Mouse (Mus musculus) forebrain, postnatal 0 days (tissue): ENCODE measurements around the gene Tbc1d16. TPM values are rescaled to one million over a fixed set of nuclear protein-coding genes. Genes with fewer than 3 reads are reported as not detected.

Experiments used
- ATAC-seq: fragments of 200-750 bp; cut with Nextera tagmentation; 2 replicates; pipeline ENCODE4 v1.8.0; 2017; ENCODE audit warnings: mild to moderate bottlenecking, moderate library complexity
- DNase-seq: peaks from one replicate; pipeline ENCODE4 v3.0.0-alpha.2; 2015
- H3K27ac ChIP-seq: fragments of 300-500 bp; sonication (generic); 2 replicates; pipeline ENCODE4 v1.5.1; 2014; ENCODE audit warnings: low read depth, mild to moderate bottlenecking, antibody characterized with exemption, low read length, moderate library complexity, mixed read lengths
- H3K27me3 ChIP-seq: fragments of 300-500 bp; sonication (generic); 2 replicates; pipeline ENCODE4 v1.6.1; 2014; ENCODE audit warnings: mild to moderate bottlenecking, low read length, mixed read lengths; ENCODE audit not compliant: insufficient read depth
- H3K36me3 ChIP-seq: fragments of 300-500 bp; sonication (generic); 2 replicates; pipeline ENCODE4 v1.6.1; 2014; ENCODE audit warnings: mild to moderate bottlenecking, moderate library complexity; ENCODE audit not compliant: insufficient read depth
- H3K4me1 ChIP-seq: fragments of 300-500 bp; sonication (generic); 2 replicates; pipeline ENCODE4 v1.6.1; 2014; ENCODE audit warnings: antibody characterized with exemption; ENCODE audit not compliant: insufficient read depth
- H3K4me2 ChIP-seq: fragments of 300-500 bp; sonication (generic); 2 replicates; pipeline ENCODE4 v1.6.1; 2014; ENCODE audit warnings: low read depth, mild to moderate bottlenecking, moderate library complexity
- H3K4me3 ChIP-seq: fragments of 300-500 bp; sonication (generic); 2 replicates; pipeline ENCODE4 v1.5.1; 2014; ENCODE audit warnings: low read depth, low read length, mixed read lengths
- H3K9ac ChIP-seq: fragments of 300-500 bp; sonication (generic); 2 replicates; pipeline ENCODE4 v1.6.1; 2014; ENCODE audit warnings: mild to moderate bottlenecking
- H3K9me3 ChIP-seq: fragments of 300-500 bp; sonication (generic); 2 replicates; pipeline ENCODE4 v1.6.1; 2016; ENCODE audit warnings: low read length
- CTCF ChIP-seq: sonication (generic); IDR thresholded peaks from 2 replicates; pipeline ENCODE4 v1.5.1; 2016; ENCODE audit warnings: antibody characterized with exemption, control low read depth, low read depth
- WGBS: fragments of 180-500 bp; shearing (Covaris S2); extraction: QIAGEN DNeasy Blood & Tissue Kit; methylation state at CpG from one replicate; pipeline ENCODE4 v1.1.7; 2014; 5-methylcytosine and 5-hydroxymethylcytosine counted together
- polyA plus RNA-seq: library from polyadenylated mRNA; unstranded; fragments of >200 nt; fragmentation: Nextera tagmentation; extraction: Ambion mirVana; gene quantifications from 2 replicates; pipeline ENCODE4 v1.2.1, GENCODE M21; 2015
- total RNA-seq: library from RNA; depleted of rRNA; stranded (reverse); fragments of >200 nt; gene quantifications from 2 replicates; pipeline ENCODE4 v1.2.3, GENCODE M21; 2014

Gene Tbc1d16
- total and polyA plus RNA-seq, 2 experiments from 2014 or later = 60.4 to 153 TPM

DNA sequence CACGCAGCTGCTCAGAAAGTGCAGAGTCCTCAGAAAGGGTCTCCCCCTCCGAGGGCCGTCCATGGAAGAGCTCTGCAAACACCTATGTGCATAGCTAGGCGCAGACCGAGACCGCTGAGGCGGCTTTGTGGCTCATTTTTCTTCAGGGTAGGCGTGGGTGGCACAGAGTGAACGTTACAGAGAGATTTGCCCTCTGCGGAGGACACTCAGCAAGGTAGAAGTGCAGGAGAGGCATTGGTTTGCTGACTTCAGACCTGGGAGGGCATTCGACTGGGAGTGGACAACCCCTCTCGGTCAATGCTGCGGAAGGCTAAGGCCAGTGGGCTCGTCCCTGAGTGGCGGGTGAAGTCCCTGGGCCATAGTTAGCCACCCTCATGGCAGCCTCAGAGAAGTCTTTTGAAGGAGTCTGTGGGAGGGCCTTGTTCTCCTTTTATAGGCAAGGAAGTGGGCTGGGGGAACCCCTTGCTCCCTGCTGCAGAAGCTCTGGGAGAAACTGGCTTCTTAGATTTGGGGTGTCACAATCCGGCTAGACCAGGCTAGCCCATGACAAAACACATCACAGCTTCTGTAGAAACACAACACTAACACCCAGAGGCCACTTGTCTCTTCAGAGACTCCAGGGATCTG, 84.8 kb downstream of the Tbc1d16 start:
- ATAC-seq = no peak
- Histone ChIP-seq H3K27me3 (no peaks in the 10 kb centered on the region), H3K4me3 (no peak overlapping the region), H3K9me3 (no peaks in the 10 kb centered on the region), H3K36me3 (peaks cover 15% of the 10 kb centered on the region), H3K4me2 (no peak overlapping the region), H3K9ac (no peak overlapping the region), H3K27ac (no peak overlapping the region), H3K4me1 (no peaks in the 10 kb centered on the region)
- DNase-seq = no peak
- TF ChIP-seq CTCF = no peak
- 84% methylated on average over 16 of the region's 16 CpGs for WGBS

DNA sequence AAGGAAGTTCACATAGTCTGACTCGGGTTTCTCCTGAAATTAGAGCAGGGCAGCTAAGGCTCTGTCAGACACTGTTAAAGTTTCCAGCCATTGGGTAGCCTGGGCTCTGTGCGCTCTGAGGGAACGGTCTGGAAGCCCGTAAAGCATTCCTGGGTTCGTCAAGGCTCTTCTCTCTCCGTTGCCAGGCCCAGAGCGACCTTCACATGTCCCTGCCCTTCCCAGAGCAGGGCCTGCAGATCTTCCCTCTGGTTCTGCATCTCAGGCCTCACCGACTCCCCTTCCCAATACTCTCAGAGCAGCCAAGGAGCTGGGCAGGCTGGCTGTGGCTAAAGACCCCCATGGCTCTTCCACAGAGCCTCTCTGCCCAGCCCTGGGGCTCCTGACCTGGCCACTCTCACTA, 85.7 kb downstream of the Tbc1d16 start:
- no peak for DNase-seq
- H3K4me2 ChIP-seq = no peak overlapping the region
- no peak overlapping the region for H3K9ac ChIP-seq
- ATAC-seq = no peak
- no peak for TF ChIP-seq CTCF
- peaks cover 6% of the 10 kb centered on the region for H3K36me3 ChIP-seq
- H3K27ac ChIP-seq = no peak overlapping the region
- WGBS = 92% methylated on average over 8 of the region's 8 CpGs
- H3K4me3 ChIP-seq = no peak overlapping the region
- no peaks in the 10 kb centered on the region for H3K4me1 ChIP-seq
- H3K27me3 ChIP-seq = no peaks in the 10 kb centered on the region
- H3K9me3 ChIP-seq = no peaks in the 10 kb centered on the region

- no peak for TF ChIP-seq CTCF
- 80% methylated on average over 6 of the region's 6 CpGs for WGBS
- ATAC-seq (no peak), DNase-seq (no peak)
- Histone ChIP-seq H3K27me3 (no peaks in the 10 kb centered on the region), H3K4me3 (no peak overlapping the region), H3K36me3 (no peaks in the 10 kb centered on the region; the same call in 1 of the 2 replicates), H3K27ac (no peak overlapping the region), H3K4me1 (no peaks in the 10 kb centered on the region), H3K9ac (no peak overlapping the region), H3K4me2 (no peak overlapping the region), H3K9me3 (no peaks in the 10 kb centered on the region)
Measured at GRCm38 (mm10) chr11:119139026-119139425, 89.3 kb downstream of the Tbc1d16 start.

- Histone ChIP-seq H3K9me3 (no peaks in the 10 kb centered on the region), H3K9ac (no peak overlapping the region), H3K4me2 (no peak overlapping the region), H3K4me3 (no peak overlapping the region), H3K4me1 (0 out of 2 replicates have a peak, but pooled peaks cover 3% of the 10 kb centered on the region), H3K27ac (no peak overlapping the region), H3K36me3 (no peaks in the 10 kb centered on the region; the same call in 1 of the 2 replicates), H3K27me3 (no peaks in the 10 kb centered on the region)
- TF ChIP-seq CTCF = no peak
- peak; percentile 23; the same call in 1 of the 2 replicates for ATAC-seq
- DNase-seq = no peak
- WGBS = 78% methylated on average over 9 of the region's 9 CpGs
Measured at GRCm38 (mm10) chr11:119138205-119138604, 90.1 kb downstream of the Tbc1d16 start.

DNA sequence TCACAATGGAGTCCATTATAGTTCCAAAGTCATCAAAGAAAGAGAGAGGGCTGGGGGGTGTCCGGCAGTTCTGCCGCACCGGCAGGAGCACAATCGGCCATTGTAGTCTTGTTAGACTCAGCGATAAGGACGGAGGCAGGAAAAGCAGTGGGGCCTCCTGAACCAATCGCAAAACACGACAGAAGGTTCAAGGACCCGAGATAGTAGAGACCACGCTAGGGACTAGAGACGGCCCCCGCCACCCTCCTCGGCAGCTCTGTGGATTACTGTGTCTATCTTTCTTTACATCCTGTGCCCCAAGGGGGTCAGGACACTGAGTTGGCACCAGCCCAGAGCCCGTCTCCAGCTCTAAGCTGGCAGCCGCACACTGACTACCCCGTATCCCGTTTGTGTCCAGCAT, 93.7 kb downstream of the Tbc1d16 start:
- Histone ChIP-seq H3K27me3 (no peaks in the 10 kb centered on the region), H3K9ac (no peak overlapping the region), H3K4me3 (no peak overlapping the region), H3K36me3 (no peaks in the 10 kb centered on the region), H3K4me1 (0 out of 2 replicates have a peak, but pooled peaks cover 8% of the 10 kb centered on the region), H3K9me3 (no peaks in the 10 kb centered on the region), H3K27ac (no peak overlapping the region), H3K4me2 (no peak overlapping the region)
- no peak for DNase-seq
- ATAC-seq = no peak
- 12% methylated on average over 17 of the region's 17 CpGs for WGBS
- no peak for TF ChIP-seq CTCF

DNA sequence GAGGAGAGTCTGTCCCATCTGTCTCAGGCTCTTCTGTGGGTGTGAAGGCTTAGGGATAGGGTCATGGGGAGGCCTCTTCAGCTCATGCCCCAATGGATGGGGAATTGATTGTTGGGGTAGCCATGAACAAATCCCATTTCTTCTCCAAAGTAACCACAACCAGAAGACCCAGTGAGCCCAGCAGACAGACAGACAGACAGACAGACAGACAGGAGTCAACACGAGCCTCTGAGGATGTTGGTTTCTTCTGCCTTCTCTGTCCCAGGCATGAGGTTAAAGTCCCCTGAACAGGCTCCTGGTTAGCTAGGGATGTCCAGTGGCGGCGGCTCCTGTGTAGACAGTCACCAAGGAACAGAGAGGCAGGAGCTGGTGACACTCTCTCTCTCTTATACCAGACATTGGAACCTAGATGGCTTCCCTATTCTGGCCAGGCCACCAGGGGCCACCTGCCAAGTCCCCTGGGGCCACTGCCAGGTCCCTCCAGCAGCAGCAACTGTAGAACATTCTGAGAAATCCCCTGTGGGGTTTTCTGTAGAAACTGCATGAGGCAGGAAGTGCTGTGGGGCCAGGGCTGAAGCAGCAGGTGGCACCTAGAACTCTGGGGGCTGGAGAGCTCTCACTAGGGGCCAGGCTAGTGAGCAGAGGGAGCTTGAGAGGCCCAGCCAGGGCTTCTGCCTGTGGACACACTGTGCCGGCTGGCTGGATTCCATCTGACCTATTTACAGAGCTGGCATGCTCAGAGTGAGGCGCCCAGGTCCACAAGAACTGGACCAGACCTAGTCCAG, 94.7 kb downstream of the Tbc1d16 start:
- ATAC-seq (0 out of 2 replicates have a peak, but pooled peaks have one; percentile 13), DNase-seq (no peak)
- Histone ChIP-seq H3K9me3 (no peaks in the 10 kb centered on the region), H3K4me3 (no peak overlapping the region), H3K4me2 (no peak overlapping the region), H3K27me3 (no peaks in the 10 kb centered on the region), H3K9ac (no peak overlapping the region), H3K27ac (no peak overlapping the region), H3K4me1 (peaks cover 8% of the 10 kb centered on the region; the same call in 1 of the 2 replicates), H3K36me3 (no peaks in the 10 kb centered on the region)
- WGBS = 71% methylated on average over 5 of the region's 5 CpGs
- TF ChIP-seq CTCF = no peak
